Mouse (Mus musculus): ENCODE data around the gene Igf2bp3. TPM values are rescaled to one million over a fixed set of nuclear protein-coding genes. Genes with fewer than 3 reads are reported as not detected.

Gene Igf2bp3
- total RNA-seq, 2 experiments from 2014 or later: 0.56 to 0.69 TPM

GRCm38 (mm10) chr6:49174616-49175015 is 40.1 kb downstream of the Igf2bp3 start:
- DNase-seq: no peak

GRCm38 (mm10) chr6:49173674-49174073 is 41.1 kb downstream of the Igf2bp3 start:
- DNase-seq: no peak

GRCm38 (mm10) chr6:49173265-49173664 is 41.5 kb downstream of the Igf2bp3 start:
- no peak for DNase-seq

GRCm38 (mm10) chr6:49171216-49171615 is 43.5 kb downstream of the Igf2bp3 start:
- no peak for DNase-seq

GRCm38 (mm10) chr6:49168648-49169047 is 46.1 kb downstream of the Igf2bp3 start:
- DNase-seq: no peak

GRCm38 (mm10) chr6:49167406-49167805 is 47.4 kb downstream of the Igf2bp3 start:
- DNase-seq: no peak

- no peak for DNase-seq
Observed at GRCm38 (mm10) chr6:49166318-49166717, 48.4 kb downstream of the Igf2bp3 start.

- DNase-seq: no peak
Observed at GRCm38 (mm10) chr6:49165855-49166254, 48.9 kb downstream of the Igf2bp3 start.

GRCm38 (mm10) chr6:49165101-49165500 is 49.7 kb downstream of the Igf2bp3 start:
- no peak for DNase-seq

GRCm38 (mm10) chr6:49164701-49165100 is 50.1 kb downstream of the Igf2bp3 start:
- DNase-seq: no peak

- no peak for DNase-seq
Observed at GRCm38 (mm10) chr6:49159971-49160370, 54.8 kb downstream of the Igf2bp3 start.

- no peak for DNase-seq
Observed at GRCm38 (mm10) chr6:49156826-49157175, 58.0 kb downstream of the Igf2bp3 start.

- DNase-seq: no peak
Observed at GRCm38 (mm10) chr6:49156170-49156825, 58.5 kb downstream of the Igf2bp3 start.

- no peak for DNase-seq
Observed at GRCm38 (mm10) chr6:49151465-49151864, 63.3 kb downstream of the Igf2bp3 start.

GRCm38 (mm10) chr6:49150349-49151229 is 64.2 kb downstream of the Igf2bp3 start:
- DNase-seq: no peak

- no peak for DNase-seq
Observed at GRCm38 (mm10) chr6:49149202-49149930, 65.4 kb downstream of the Igf2bp3 start.

GRCm38 (mm10) chr6:49148781-49149180 is 66.0 kb downstream of the Igf2bp3 start:
- no peak for DNase-seq

GRCm38 (mm10) chr6:49148368-49148767 is 66.4 kb downstream of the Igf2bp3 start:
- no peak for DNase-seq

- no peak for DNase-seq
Observed at GRCm38 (mm10) chr6:49146461-49146860, 68.3 kb downstream of the Igf2bp3 start.

GRCm38 (mm10) chr6:49142428-49142827 is 72.3 kb downstream of the Igf2bp3 start:
- DNase-seq: peak; percentile 53 to 58

- no peak for DNase-seq
Observed at GRCm38 (mm10) chr6:49141125-49141524, 73.6 kb downstream of the Igf2bp3 start.

GRCm38 (mm10) chr6:49138159-49139051 is 76.4 kb downstream of the Igf2bp3 start:
- DNase-seq: peak in 1 of 2 experiments; percentile 7
